Mouse (Mus musculus): ENCODE measurements at regions not wholly inside any gene's neighbourhood (a gene's known extent, or its start where the extent isn't known, plus 50 kb on each side); places are given as distances from the start of the nearest gene placed in this dataset.
"Not testable (repeated sequence)": the region's sequence is repeated elsewhere in the genome, so short reads cannot be mapped to it uniquely, and the experiment has no call there.

DNA sequence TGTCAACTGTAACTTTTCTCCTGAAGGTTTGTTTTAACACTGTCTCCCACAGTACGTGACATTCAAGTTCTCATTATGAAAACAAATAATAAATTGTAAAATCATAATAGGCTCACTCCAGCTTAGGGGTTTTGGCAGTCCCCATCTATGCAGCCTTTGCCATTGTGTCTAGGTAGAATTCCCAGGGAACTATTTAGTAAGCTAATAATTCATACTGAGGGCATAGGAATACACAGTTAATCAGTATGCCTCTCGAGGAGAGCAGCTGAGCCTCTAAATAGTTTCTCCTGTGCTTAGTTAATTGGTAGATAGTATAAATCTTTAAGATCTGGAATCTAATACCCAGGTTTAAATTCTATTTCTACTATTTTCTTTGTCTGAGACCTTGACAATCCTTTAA is 191.7 kb downstream of the Tprg start:
- DNase-seq (ENCODE audit: low spot score in 2 of 2): no peak

- peak; percentile 4 to 16 for DNase-seq (ENCODE audit: low spot score in 2 of 2)
Observed at GRCm38 (mm10) chr16:25483831-25484254, 197.2 kb downstream of the Tprg start.

- DNase-seq (ENCODE audit: low spot score in 2 of 2): no peak
Observed at GRCm38 (mm10) chr16:25485007-25485406, 198.4 kb downstream of the Tprg start.

DNA sequence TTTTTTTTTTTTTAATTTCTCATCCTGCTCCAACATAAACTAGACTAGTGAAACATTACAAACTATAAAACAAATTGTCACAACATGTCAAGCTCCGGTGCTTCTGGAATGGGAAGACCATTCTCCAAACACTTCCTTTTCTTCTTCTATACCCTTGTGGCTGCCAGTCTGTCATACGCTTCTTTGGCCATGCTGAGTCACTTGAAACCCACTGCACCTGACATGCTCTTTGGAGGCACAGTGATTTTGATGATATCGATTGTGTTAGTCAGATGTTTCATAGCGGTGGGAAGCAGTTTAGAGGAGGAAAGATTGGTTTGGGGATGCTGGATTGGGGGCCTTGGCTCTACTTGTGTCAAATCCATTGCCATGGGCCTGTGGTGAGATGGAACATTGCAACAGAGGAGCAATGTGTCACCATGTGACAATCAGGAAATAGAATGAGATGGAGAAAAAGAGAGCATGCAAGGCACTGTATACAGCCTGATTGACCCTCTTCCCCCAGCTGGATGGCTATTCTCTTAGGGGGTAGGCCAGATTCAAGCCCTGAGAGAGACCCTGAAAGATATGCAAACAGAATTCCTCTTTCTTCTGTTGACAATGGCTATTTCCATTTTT is 197.0 kb upstream of the Trp63 start:
- no peak for DNase-seq (ENCODE audit: low spot score in 2 of 2)

- no peak for DNase-seq (ENCODE audit: low spot score in 2 of 2)
Observed at GRCm38 (mm10) chr16:25490847-25491246, 192.7 kb upstream of the Trp63 start.

DNA sequence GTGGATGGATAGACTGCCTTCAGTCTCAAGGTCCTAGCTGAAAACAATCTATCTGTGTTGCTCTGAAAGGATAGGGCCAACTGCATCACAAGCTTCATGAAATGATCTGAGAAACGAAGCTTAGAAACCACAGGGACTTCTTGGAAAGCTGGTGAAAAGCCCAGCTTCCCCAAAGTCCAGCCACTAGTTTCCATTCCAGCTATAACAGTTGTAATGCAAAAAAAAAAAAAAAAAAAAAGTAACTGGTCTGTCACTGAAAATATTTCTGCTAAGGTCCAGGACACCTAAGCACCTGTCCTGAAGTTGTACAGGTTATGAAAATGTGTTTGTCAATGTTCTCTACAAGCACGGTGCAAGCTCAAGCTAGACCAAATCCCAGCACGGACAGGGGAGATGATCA is 189.4 kb upstream of the Trp63 start:
- DNase-seq (ENCODE audit: low spot score in 2 of 2): no peak

GRCm38 (mm10) chr16:25495586-25496196 is 187.9 kb upstream of the Trp63 start:
- DNase-seq (ENCODE audit: low spot score in 2 of 2): no peak

DNA sequence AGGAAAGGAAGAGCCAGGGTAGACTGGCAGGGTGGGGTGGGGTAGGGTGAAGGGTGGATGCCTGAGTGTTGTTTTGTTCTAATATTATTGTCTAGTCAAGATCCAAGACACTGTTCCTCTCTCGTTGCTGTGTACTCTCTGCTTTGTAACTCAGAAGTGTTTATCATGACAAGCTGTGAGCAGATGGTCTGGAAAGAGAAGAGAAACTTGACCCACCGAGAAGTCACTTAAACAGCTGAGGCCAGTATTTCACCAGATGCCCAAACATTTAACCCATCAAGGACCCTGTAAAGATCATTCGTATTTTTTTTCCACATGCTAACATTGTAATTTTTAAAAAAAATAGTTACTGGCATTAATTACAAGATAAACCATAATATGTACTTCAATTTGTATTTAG is 178.7 kb upstream of the Trp63 start:
- no peak for DNase-seq (ENCODE audit: low spot score in 2 of 2)

- no peak for DNase-seq (ENCODE audit: low spot score in 2 of 2)
Observed at GRCm38 (mm10) chr16:25517114-25517868, 166.3 kb upstream of the Trp63 start.

- not testable (repeated sequence) for DNase-seq (ENCODE audit: low spot score in 2 of 2)
Observed at GRCm38 (mm10) chr16:25523141-25523540, 160.4 kb upstream of the Trp63 start.

- DNase-seq (ENCODE audit: low spot score in 2 of 2): no peak
Observed at GRCm38 (mm10) chr16:25523621-25524020, 159.9 kb upstream of the Trp63 start.

DNA sequence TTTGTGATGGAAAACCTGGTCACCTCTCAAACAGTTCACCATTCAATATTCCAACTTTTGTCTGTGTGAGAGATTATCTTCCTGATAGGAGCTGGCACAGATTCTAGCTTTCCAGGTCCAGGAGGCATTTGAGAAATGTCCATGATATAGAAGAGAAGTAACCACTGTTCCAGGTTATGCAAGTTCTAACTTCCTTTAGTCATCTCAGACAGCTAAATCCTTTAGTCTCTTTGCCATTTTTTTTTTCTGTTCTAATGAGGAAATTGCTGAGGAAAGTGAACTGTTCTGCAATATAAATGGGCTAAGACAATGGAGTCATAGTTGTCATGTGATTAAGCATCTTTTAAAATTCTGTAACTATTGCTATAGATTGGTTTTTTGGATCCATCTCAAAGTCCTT is 155.7 kb upstream of the Trp63 start:
- no peak for DNase-seq (ENCODE audit: low spot score in 2 of 2)

DNA sequence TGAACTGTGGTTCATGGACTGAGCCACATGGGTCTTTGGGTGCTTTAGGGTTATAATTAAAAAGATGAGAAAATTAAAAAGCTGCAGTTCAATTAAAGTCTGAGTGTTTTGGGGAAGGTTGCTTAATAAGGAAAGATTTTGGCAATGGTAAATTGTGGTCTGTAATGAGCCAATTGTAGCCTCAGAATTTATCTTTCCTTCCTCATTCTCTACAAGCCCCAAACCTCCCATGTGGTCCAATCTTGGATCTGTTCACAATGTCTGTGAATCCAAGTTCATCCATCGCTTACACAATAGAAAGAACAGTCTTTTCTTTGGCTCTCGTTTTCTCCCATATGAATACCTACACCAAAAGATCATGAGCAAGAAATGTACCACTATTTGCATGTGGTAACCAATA is 155.2 kb upstream of the Trp63 start:
- no peak for DNase-seq (ENCODE audit: low spot score in 2 of 2)

- no peak for DNase-seq (ENCODE audit: low spot score in 2 of 2)
Observed at GRCm38 (mm10) chr16:25529681-25530080, 153.9 kb upstream of the Trp63 start.

GRCm38 (mm10) chr16:25531761-25532336 is 151.7 kb upstream of the Trp63 start:
- DNase-seq (ENCODE audit: low spot score in 2 of 2): no peak

DNA sequence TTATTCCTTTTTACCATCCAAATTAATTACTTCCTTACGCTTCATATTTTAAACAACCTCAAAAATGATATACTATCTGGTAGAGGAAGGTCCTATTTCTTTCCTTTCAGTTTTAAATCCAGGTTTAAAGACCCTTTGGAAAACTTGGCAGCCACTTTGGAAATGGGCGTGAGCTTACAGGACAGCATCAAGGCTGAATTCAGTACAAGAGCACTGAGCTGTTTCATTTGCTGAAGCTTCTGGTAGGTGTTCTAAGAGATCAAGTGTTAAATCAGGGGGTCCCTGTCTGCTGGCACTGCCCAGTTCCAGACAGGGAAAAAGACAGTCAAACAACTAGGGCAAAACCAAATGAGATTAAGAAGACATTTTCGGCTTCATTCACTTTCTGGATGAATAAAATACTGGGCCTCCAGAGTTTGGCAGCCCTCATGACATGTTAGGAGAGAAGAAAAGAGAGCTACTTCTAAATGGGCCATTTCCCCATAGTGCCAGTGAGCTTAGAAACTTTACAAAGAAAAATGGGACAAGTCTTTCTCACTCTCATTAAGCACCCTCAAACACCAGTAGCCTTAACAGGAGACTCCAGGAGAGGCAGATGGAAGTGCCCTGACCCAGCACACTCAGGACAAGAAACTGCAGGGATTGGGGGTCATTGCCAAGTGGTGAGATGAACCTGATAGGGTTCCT is 150.9 kb upstream of the Trp63 start:
- DNase-seq (ENCODE audit: low spot score in 2 of 2): no peak

GRCm38 (mm10) chr16:25533206-25533580 is 150.4 kb upstream of the Trp63 start:
- DNase-seq (ENCODE audit: low spot score in 2 of 2): peak; percentile 16 to 37

- no peak for DNase-seq (ENCODE audit: low spot score in 2 of 2)
Observed at GRCm38 (mm10) chr16:25536550-25536949, 147.0 kb upstream of the Trp63 start.

DNA sequence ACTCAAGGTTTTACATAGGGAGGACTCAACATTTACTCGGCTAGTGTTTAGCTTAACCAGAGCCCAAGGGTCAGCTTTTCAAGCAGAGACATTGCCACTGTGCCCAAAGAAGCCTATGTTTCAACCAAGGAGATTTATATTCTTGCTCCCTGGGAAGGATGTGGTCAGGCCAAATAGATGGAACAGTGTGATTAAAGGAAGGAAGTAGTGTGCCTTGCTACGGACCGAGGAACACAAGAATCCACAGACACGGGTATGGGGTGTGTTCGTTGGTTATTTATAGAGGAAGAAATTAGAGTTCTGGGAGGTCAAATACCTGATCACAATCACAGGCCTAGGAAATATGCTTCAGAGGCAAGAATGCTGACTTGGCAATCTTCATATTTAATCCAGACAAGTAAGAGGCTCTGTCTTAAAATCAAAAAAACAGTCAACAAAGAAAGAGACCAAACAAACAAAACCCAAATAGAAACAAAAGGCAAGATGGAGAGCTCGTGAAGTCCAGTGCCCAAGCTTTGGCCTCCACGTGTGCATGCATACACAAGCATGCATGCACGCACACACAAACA is 133.9 kb upstream of the Trp63 start:
- no peak for DNase-seq (ENCODE audit: low spot score in 2 of 2)

GRCm38 (mm10) chr16:25557181-25557580 is 126.4 kb upstream of the Trp63 start:
- no peak for DNase-seq (ENCODE audit: low spot score in 2 of 2)

DNA sequence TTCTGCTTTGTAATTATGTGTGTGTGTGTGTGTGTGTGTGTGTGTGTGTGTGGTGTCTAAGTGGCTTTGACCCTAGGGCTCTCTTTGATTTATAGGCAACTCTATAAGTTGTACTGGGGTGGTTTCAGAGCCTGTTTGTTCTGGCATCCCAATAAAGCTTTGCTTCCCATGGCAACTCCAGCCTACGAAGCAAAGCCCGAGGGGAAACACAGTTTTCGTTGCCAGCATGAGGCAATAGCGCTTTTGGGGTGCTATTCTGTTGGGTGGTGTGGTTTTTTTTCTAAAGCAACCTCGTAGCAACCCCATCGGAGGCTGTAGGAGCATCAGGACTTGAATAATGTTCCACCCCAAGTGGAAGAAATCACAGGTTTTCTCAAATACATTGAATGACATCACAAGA is 103.3 kb upstream of the Trp63 start:
- no peak for DNase-seq (ENCODE audit: low spot score in 2 of 2)
